Mouse (Mus musculus): ENCODE data around the gene Sytl3. TPM values are rescaled to one million over a fixed set of nuclear protein-coding genes. Genes with fewer than 3 reads are reported as not detected.
"Not testable (repeated sequence)": the region's sequence is repeated elsewhere in the genome, so short reads cannot be mapped to it uniquely, and the experiment has no call there.

Gene Sytl3
- total RNA-seq, 2 experiments from 2014 or later, result 0.11 to 0.17 TPM

- DNase-seq, result not testable (repeated sequence)
These were observed 11.4 kb upstream of the Sytl3 start for GRCm38 (mm10) chr17:6647452-6647851.

DNA sequence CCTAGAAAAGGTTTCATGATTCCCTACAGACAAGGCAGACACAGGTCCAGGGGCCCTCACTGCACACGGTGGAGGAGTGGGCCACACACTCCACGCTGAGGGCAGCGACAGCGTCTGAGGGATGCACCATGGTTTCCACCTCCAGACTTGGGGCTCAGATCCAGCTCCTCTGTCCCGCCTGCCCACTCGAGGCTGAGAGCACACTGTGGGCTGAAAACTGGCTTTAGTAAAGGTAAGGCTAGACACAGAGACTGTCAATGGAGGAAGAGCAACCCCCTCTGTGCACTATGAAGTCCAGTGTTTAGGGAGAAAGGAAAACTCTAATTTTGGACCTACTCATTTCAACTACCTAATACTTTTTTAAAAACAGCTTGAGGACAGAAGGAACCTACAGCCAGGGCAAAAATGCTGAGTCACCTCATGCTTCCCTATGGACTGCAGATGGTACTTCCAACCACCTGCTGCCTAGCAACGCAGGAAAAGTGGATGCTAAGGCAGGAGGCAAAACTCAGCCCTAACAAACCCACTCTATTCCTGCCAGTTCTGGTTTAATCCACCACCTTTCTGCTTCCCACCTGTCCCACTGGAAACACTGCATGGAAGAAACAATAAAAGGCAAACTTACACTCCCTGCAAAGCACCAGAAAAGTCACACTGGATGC lies 7.9 kb upstream of the Sytl3 start:
- DNase-seq, result not testable (repeated sequence)

DNA sequence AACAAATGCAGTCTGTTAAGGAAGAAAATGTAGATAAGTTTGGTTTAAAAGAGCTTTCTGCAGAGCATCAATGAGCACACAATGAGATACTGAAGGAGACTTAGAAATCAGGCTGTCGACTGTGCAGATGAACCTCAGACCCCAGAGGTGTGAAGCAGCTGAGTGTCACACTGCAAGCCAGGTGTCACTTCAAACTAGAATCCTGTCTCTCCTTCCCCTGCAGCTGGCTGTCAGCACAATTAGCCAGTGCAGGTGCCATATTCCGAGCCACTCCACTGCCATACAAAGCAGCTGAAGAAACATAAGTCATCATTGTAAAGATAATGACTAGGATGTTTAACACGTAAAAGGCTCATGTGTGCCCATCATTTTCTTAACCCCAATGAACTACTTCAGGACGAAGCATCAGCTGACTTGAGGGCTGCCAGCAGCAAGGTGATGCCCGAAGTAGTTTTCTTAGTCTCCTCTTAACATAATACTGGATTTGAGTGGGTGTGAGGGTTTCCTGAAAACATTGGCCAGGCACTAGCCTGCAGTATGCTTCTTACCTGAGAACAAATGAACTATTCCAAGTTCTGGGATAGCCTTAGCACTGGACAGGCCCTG lies 5.4 kb upstream of the Sytl3 start:
- not testable (repeated sequence) for DNase-seq

GRCm38 (mm10) chr17:6655087-6655511 lies 3.8 kb upstream of the Sytl3 start:
- DNase-seq, result peak; percentile 77

DNA sequence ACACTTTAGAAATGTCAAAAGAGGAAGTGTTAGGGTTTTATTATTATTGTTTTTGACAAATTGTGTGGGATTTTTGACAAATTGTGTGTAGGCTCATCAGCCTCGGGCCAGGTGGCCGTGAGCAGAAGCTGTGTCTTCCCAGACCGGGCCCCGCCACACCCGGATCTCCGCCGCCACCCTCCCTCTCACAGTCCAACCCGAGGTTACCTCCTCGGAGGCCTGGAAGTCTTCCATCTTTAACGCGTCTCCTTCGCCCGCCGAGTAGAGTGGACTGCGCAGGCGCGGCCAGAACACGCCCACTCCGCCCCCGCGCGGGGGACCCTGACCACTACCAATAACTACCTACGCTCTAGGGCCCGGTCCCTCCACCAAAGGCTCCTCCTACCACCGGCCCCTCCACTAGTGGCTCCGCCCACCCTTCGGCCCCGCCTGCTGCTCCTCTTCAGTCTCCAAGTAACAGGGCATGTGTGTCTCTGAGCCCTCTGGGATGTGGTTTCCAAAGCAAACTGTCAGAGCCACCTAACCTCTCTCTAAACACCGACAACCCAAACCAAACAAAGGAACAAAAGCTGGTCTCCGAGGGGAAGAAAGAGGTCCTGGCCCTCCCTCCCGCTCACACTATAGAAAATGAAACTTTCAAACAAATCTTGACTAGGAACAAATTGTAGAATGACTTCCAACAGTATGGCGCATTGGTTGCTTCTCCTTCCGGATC lies 3.2 kb upstream of the Sytl3 start, which contains the start of gene Dynlt1f:
Gene Dynlt1f, minus strand, starts transcription at position 334 of the 715 bp plus-strand sequence.
- DNase-seq, result peak; percentile 72

DNA sequence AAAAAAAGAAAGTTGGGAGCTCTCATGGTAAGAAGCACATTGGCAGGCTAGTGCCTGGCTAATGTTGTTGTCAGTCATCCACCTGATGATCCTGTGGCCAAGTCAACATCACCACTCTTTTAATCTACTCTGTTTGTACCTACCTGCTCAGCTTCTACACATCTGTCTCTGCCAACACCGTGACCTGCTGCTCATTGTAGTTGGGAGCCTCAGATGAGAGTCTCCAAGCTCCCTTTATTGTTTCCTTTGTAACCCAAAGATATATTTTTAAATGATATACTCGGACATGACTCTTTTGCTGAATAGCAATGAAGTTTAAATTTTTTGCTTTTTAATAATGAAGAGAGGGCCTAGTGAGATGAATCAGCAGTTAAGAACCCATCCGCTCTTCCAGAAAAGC lies 2.4 kb upstream of the Sytl3 start:
- not testable (repeated sequence) for DNase-seq

DNA sequence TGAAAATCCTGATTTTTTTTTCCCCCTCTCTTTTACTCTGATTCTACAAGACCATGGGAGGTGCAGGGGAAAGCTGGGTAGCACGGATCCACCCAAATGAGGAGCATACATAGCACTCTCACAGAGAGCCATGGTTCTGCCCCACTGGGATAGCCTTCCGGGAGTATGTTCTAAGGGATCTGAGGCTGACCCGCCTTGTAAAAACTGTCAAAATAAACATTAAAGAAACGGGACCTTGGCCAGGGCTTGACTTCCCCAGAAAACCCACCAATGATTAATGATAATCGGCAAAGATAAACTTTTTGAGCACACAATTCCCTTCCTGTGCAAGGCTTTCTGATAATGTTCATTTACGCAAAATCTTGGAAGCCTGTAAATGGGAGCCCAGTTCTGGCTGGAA lies 1.7 kb downstream of the Sytl3 start:
- not testable (repeated sequence) for DNase-seq

- peak; percentile 39 for DNase-seq
These were observed 2.4 kb downstream of the Sytl3 start for GRCm38 (mm10) chr17:6661093-6661816.

DNA sequence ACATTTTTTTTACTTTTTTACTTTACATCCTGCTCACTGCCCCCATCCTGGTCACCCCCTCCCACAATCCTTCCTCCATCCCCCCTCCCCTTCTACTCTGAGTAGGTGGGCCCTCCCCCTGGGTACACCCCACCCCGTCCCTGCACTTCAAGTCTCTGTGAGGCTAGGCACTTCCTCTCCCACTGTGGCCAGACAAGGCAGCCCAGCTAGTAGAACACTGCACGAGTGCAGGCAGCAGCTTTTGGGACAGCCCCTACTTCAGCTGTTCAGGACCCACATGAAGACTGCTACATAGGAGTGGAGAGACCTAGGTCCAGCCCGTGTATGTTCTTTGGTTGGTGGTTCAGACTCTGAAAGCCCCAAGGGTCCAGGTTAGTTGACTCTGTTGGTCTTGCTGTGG lies 3.9 kb downstream of the Sytl3 start:
- DNase-seq, result not testable (repeated sequence)

GRCm38 (mm10) chr17:6665389-6665788 lies 6.5 kb downstream of the Sytl3 start:
- not testable (repeated sequence) for DNase-seq

DNA sequence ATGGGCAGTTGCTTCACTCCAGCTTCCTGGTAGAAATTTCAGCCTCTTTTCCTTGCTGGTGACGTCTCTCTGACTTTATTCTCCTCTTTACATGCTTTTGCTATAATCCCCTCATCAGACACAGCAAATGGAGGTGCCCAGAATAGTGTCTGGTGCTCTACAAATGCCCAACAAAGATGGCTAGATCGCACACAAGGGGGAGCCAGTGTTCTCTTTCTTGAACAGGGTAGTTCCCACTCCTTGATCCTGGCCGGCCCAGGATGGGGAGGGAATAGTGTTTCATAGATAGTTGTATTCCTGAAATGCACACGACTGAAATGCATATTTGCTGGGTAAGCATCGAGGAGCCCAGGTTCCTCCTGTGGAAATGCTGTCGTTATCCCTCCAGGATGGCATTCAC lies 9.6 kb downstream of the Sytl3 start:
- DNase-seq, result not testable (repeated sequence)

DNA sequence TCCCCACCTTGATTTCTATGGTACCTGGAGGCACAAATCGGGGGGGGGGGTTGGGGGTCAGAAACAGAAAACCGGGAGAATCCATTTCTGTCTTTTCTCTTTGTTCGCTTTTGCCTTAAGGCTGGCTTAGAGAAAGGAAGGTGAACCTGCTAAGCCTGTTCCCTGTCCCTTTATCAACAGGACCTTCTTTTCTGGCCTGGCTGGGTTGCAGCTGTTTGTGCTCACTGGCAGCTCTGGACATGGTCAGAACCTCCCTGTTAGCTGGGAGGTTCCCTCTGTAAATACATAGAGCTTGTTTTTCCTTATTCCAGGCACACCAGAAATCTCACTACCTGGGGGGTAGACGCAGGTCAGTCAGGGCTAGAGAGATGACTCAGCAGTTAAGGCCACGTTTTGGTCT lies 15.4 kb downstream of the Sytl3 start:
- DNase-seq, result not testable (repeated sequence)

GRCm38 (mm10) chr17:6678063-6678462 lies 19.2 kb downstream of the Sytl3 start:
- not testable (repeated sequence) for DNase-seq

- not testable (repeated sequence) for DNase-seq
These were observed 22.8 kb downstream of the Sytl3 start for GRCm38 (mm10) chr17:6681721-6682120.

- DNase-seq, result not testable (repeated sequence)
These were observed 24.8 kb downstream of the Sytl3 start for GRCm38 (mm10) chr17:6683702-6684101.

GRCm38 (mm10) chr17:6684464-6685287 lies 25.8 kb downstream of the Sytl3 start:
- DNase-seq, result not testable (repeated sequence)

DNA sequence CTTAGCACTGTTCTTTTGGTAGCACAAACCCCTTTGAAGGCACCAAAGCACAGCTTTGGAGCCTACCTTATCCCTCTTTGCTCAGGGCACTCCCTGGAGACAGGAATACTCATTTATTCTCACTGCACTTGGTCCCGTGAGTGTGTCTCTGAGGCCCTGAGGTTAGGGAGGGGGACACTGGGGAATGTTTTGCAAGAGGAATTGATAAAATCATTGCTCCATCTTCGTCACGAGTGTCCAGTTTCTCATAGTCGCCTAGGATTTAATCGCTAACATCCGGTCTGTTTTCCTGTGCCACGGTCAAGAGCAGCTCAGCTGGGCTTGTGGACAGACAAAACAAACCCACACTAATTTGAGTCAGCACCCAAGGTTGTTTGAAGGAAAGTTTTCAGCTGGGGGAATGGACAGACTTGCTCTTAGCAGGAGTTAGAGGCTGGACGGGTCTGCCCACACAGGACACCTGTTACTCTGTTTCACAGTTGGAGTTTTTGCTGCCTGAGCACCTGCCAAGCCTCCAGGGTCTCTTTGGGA lies 26.5 kb downstream of the Sytl3 start:
- DNase-seq, result not testable (repeated sequence)

DNA sequence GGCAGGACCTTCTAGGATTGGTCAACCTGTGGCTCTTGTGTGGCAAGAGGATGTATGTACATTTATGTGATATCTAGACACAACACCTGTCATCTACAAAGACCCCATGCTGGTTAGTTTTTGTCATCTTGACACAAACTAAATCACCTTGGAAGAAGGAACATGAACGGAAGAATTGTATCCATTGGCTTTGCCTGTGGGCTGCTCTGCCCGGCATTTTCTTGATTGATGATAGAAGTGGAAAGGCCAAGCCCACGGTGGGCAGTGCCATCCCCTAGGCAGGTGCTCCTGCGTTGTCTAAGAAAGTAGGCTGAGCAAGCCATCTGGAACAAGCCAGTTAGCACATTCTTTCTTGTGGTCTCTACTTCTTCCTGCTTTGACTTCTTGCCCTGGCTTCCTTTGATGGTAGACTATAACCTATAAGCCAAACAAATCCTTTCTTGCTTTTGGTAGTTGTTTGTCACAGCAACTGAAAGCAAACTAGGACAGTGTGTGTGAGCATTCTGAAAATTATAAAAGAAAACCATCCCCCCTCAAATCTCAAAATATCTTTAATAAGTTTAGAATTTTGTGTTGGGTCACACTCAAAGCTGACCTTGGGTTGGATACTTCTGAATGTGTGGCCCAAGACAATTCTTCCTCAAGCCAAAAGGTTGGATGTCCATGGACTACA lies 27.5 kb downstream of the Sytl3 start:
- not testable (repeated sequence) for DNase-seq

DNA sequence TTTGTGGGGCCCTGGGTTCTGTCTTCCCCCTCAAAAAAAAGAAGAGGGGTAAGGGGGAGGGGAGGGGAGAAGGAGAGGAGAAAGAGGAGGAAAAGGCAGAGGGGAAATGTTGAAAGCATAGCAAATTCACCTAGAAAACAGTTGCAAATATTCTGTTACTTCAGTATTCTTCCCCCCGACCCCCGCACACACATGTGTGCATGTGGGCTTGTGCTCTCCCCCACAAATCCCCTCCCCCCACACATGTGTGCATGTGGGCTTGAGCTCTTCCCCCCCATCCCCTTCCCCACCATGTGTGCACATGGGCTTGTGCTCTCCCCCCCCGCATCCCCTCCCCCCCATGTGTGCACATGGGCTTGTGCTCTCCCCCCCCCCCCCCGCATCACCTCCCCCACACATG lies 30.5 kb downstream of the Sytl3 start:
- not testable (repeated sequence) for DNase-seq

GRCm38 (mm10) chr17:6691596-6691995 lies 32.7 kb downstream of the Sytl3 start:
- peak; percentile 95 for DNase-seq

- DNase-seq, result not testable (repeated sequence)
These were observed 36.8 kb downstream of the Sytl3 start for GRCm38 (mm10) chr17:6695712-6696111.
